Mouse (Mus musculus) fat pad, adult 2 months (tissue): ENCODE results near the gene Htr6.
A peak's percentile ranks its signal among the peaks of the same experiment; 100 is the strongest.

Experiments used
- DNase-seq: peaks from one replicate; pipeline ENCODE4 v3.0.0-alpha.2; 2011; ENCODE audit warnings: low read depth, low spot score; ENCODE audit errors: extremely low read depth

Gene Htr6

GRCm38 (mm10) chr4:139052796-139053195 is 22.6 kb downstream of the Htr6 start:
- DNase-seq: no peak

- DNase-seq: no peak
Measured at GRCm38 (mm10) chr4:139048518-139048917, 26.9 kb downstream of the Htr6 start.

- no peak for DNase-seq
Measured at GRCm38 (mm10) chr4:139046354-139046753, 29.0 kb downstream of the Htr6 start.

GRCm38 (mm10) chr4:139044566-139044965 is 30.8 kb downstream of the Htr6 start:
- no peak for DNase-seq

- DNase-seq: no peak
Measured at GRCm38 (mm10) chr4:139043600-139043999, 31.8 kb downstream of the Htr6 start.

GRCm38 (mm10) chr4:139042611-139043010 is 32.8 kb downstream of the Htr6 start:
- no peak for DNase-seq

- no peak for DNase-seq
Measured at GRCm38 (mm10) chr4:139040084-139040839, 35.1 kb downstream of the Htr6 start.

- no peak for DNase-seq
Measured at GRCm38 (mm10) chr4:139037795-139038607, 37.4 kb downstream of the Htr6 start.

GRCm38 (mm10) chr4:139035799-139036198 is 39.6 kb downstream of the Htr6 start:
- no peak for DNase-seq

GRCm38 (mm10) chr4:139034942-139035341 is 40.4 kb downstream of the Htr6 start:
- DNase-seq: no peak

- DNase-seq: no peak
Measured at GRCm38 (mm10) chr4:139034540-139034939, 40.8 kb downstream of the Htr6 start.

- no peak for DNase-seq
Measured at GRCm38 (mm10) chr4:139034010-139034367, 41.4 kb downstream of the Htr6 start.

GRCm38 (mm10) chr4:139033263-139034009 is 41.9 kb downstream of the Htr6 start:
- DNase-seq: no peak

- DNase-seq: no peak
Measured at GRCm38 (mm10) chr4:139032521-139032920, 42.8 kb downstream of the Htr6 start.

GRCm38 (mm10) chr4:139030675-139031074 is 44.7 kb downstream of the Htr6 start:
- DNase-seq: no peak

GRCm38 (mm10) chr4:139024379-139024778 is 51.0 kb downstream of the Htr6 start:
- no peak for DNase-seq

- no peak for DNase-seq
Measured at GRCm38 (mm10) chr4:139020385-139020784, 55.0 kb downstream of the Htr6 start.

- no peak for DNase-seq
Measured at GRCm38 (mm10) chr4:139019413-139019812, 56.0 kb downstream of the Htr6 start.

GRCm38 (mm10) chr4:139018976-139019375 is 56.4 kb downstream of the Htr6 start:
- no peak for DNase-seq

- no peak for DNase-seq
Measured at GRCm38 (mm10) chr4:139018388-139018787, 57.0 kb downstream of the Htr6 start.

GRCm38 (mm10) chr4:139014793-139015192 is 60.6 kb downstream of the Htr6 start:
- DNase-seq: no peak

- DNase-seq: peak; percentile 37
Measured at GRCm38 (mm10) chr4:139013281-139013680, 62.1 kb downstream of the Htr6 start.
